Mouse (Mus musculus): ENCODE data around the gene Gpc3.

- no peak for TF ChIP-seq CTCF (IDR thresholded peaks at IDR 0.05; ENCODE audit: low read depth, low read length)
- TF ChIP-seq POLR2A (IDR thresholded peaks at IDR 0.05; ENCODE audit: borderline replicate concordance, low read depth, low read length), result no peak
Measured at GRCm38 (mm10) chrX:52455074-52455588, 158.6 kb downstream of the Gpc3 start.
